Mouse (Mus musculus) gastrocnemius, adult 18-20 months (tissue): ENCODE results near the gene Phactr4. TPM values are rescaled to one million over a fixed set of nuclear protein-coding genes. Genes with fewer than 3 reads are reported as not detected.
"Not testable (repeated sequence)": the region's sequence is repeated elsewhere in the genome, so short reads cannot be mapped to it uniquely, and the experiment has no call there.

Source experiments
- DNase-seq: peaks from one replicate; pipeline ENCODE4 v3.0.0; 2021; ENCODE audit warnings: low spot score
- total RNA-seq, 2 experiments: library from RNA; stranded (reverse); gene quantifications; 2 replicates each; pipeline ENCODE4 v1.2.3; 2021

Gene Phactr4
- total RNA-seq, 2 experiments from 2014 or later: 12.8 to 13.7 TPM

DNA sequence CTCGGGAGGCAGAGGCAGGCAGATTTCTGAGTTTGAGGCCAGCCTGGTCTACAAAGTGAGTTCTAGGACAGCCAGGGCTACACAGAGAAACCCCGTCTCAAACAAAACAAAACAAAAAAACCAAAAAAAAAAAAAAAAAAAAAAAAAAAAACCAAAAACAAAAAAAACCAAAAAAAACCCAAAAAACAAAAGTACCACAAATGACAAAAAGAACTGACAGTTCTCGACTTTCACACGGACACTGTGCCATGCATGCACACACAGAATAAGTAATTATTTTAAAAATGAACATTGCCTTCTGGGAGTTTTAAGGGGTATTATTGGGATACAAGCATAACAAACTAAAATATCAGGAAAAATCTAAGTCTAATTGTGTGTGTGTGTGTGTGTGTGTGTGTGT lies 9.0 kb downstream of the Phactr4 start:
- DNase-seq: not testable (repeated sequence)

GRCm38 (mm10) chr4:132411322-132412094 lies 10.8 kb downstream of the Phactr4 start:
- DNase-seq: peak; percentile 27

GRCm38 (mm10) chr4:132409587-132410229 lies 12.6 kb downstream of the Phactr4 start:
- no peak for DNase-seq

DNA sequence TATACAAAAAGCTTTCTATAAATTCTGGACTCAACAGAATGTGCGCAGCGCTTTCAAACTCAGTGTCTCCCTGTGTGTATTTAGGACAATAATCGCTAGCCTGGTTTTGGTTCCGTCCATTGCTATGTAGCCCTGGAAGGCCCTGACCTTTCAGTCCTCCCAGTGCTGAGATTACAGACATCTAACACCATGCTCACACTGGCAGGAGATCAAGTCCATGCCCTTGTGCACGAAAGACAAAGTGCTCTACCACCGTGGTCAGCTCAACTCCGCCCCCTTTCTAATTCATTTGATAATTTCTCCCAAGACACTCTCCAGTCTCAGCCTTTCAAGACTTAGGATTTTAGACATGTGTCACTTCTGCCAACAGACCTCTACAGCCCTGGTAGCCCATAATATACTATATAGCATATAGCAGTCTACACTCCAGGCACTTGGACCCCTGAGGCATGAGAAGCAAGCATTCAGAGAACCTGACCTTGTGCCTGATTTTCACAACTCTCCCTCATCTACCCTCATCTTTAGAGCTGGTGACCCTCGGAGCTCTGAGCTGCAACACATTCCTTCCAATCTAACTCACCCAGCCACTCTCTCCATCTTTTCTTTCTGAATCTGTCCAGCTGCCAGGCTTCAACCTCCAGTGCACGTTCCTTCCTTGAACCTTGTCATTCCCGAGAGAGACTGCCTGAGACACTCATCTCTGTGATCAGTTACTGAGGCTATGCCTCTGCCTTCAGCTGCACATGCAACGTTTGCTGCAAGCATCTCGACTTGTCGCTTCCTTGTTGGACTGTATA lies 15.7 kb downstream of the Phactr4 start:
- DNase-seq: peak; percentile 68

GRCm38 (mm10) chr4:132404588-132404987 lies 17.7 kb downstream of the Phactr4 start:
- DNase-seq: no peak

GRCm38 (mm10) chr4:132403063-132403660 lies 19.1 kb downstream of the Phactr4 start:
- no peak for DNase-seq

- DNase-seq: no peak
Observed at GRCm38 (mm10) chr4:132401016-132401415, 21.3 kb downstream of the Phactr4 start.

GRCm38 (mm10) chr4:132398863-132399262 lies 23.4 kb downstream of the Phactr4 start:
- DNase-seq: no peak

DNA sequence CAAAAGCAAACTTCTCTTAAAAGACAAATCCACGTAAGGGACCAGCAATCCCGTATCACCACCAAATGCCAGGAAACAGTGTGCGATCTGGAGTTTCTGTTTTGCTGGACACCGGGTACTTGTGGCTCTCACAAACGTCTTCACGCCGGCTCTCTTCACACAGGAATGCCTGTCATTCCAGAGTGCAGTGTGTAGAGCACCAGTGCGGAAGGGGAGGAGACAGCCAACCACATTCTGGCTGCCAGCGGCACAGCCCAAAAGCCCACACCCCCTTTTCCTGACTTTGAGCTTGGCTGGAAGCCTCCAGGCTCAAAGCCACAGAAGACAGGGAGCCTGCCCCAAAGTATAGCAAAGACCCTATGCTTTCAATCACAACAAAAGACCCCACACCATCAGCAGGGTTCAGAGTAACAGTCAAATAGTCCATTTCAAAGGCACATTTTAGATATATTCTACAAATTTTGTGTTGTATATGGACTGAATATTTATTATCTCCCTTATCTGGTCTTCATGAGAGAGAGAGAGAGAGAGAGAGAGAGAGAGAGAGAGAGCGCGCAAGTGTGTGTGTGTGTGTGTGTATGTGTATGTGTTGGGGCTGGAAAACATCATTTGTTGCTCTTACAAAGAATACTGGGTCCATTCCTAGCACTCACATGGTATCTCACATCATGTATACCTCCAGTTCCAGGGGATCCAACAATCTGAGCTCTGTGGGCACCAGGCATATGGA lies 24.1 kb downstream of the Phactr4 start:
- DNase-seq: peak; percentile 72

DNA sequence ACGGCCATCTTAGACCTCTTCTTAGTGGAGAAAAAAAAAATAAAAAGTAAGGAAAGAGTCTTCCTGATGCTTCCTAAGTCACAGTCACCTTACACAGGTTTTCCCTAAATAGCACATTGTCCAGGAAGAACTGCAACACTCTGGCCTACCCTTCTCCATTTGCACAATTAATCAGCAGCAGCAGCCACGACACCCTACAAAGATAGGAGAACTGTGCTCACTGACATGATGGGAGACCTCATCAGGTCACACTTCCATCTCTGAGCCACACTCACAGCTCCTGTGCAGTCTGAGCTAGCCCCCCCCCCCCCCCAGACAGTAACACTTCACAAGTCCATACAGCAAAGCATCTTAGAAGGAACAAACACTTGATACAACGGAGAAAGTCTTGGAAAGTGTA lies 25.2 kb downstream of the Phactr4 start:
- DNase-seq: no peak

- no peak for DNase-seq
Observed at GRCm38 (mm10) chr4:132396251-132396650, 26.0 kb downstream of the Phactr4 start.

- DNase-seq: no peak
Observed at GRCm38 (mm10) chr4:132391063-132391740, 31.1 kb downstream of the Phactr4 start.

GRCm38 (mm10) chr4:132389302-132389701 lies 33.0 kb downstream of the Phactr4 start:
- no peak for DNase-seq

GRCm38 (mm10) chr4:132387617-132388016 lies 34.7 kb downstream of the Phactr4 start:
- DNase-seq: no peak

- DNase-seq: no peak
Observed at GRCm38 (mm10) chr4:132386846-132387245, 35.4 kb downstream of the Phactr4 start.

GRCm38 (mm10) chr4:132385771-132386410 lies 36.4 kb downstream of the Phactr4 start:
- no peak for DNase-seq

DNA sequence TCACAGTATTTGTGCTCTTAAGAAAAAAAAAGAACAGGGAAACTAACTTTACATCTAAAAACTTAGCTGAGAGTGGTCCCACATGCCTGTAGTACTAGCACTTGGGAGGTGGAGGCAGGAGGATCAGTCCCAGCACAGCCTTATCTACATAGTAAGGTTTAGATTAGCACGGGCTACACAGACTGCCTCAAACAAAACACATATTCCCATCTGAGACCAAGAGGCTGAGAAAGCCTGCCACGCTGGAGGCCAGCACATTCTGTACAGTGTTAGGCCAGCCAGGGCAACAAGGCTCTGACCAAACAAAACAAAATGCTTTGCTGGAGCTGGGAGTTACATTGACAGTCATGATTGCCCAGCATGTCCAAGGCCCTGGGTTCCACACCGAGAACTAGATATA lies 38.8 kb downstream of the Phactr4 start:
- DNase-seq: no peak

DNA sequence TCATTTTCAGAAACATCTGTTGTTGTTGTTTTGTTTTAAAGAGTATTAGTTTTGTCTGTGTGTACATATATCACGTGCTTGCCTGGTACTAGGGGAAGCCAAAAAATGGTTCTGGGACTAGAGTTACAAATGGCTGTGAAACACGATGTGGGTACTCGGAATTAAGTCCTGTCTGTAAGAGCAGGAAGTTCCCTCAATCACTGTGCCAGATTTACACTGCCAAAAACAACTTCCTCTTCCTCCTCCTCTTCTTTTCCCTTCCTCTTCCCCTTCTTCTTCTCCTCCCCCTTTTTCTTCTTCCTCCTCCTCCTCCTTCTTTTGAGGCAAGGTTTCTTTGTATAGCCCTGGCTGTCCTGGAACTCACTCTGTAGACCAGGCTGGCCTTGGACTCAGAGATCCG lies 40.0 kb downstream of the Phactr4 start:
- DNase-seq: no peak

DNA sequence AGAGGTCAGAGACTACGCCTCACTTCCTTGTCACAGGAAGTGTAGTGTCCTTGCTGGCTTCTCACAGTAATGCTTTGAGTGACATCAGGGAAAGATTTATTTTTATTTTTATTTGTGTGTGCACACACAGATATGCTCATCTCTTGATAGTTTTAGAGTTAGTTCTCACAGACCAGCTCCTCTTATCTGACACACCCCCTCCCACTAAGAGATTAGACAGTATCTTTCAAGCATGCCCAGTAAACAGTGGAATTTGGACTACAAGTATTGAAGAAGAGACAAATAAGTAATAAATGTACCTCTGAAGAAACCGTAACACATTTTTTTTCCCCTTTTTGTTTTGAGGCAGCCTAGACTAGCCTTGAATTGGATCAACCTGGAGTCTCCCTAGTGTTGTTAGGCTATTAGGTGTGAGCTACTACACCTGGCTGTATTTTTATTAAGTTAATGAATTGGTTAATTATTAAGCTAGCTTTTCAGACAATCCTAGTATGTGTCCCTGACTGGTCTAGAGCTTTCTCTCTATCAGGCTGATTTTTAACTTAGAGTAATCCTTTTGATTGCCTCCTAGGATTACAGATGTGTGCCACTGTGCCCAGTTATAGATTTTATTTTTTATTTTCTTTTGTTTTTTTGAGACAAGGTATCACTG lies 41.2 kb downstream of the Phactr4 start:
- no peak for DNase-seq
